Mouse (Mus musculus): ENCODE data around the gene Nfkbil1. TPM values are rescaled to one million over a fixed set of nuclear protein-coding genes. Genes with fewer than 3 reads are reported as not detected.

Gene Nfkbil1
- polyA plus RNA-seq, 1 experiment from 2014 or later = 4.1 TPM

DNA sequence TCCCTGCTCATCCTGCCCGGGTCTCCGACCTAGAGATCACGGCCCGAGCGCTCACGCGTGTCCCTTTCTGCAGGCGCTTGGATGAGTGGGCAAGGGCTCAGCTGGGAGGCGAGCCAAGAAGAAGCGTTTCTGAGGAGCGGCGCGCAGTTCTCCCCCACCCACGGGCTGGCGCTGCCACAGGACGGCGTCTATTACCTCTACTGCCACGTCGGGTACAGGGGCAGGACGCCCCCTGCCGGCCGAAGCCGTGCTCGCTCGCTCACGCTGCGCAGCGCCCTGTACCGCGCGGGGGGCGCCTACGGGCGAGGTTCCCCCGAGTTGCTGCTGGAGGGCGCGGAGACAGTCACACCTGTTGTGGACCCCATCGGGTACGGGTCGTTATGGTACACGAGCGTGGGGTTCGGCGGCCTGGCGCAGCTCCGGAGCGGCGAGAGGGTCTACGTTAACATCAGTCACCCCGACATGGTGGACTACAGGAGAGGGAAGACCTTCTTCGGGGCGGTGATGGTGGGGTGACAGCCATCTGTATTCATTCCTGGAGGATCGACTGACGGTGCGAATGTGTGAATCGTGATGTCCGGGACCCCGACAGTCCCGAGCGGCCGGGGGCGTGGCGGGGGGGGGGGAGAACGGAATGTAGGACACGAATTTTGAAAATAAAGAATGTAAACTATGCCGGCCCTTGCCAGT, 39.8 kb downstream of the Nfkbil1 start:
- H3K9me3 ChIP-seq (ENCODE audit: low read length) = no peaks in the 10 kb centered on the region
- no peaks in the 10 kb centered on the region; the same call in 1 of the 2 replicates for H3K36me3 ChIP-seq (replicated peaks; ENCODE audit: insufficient read depth, low read length)
- H3K27me3 ChIP-seq (ENCODE audit: insufficient read depth, low read length) = peaks cover 16% of the 10 kb centered on the region
- H3K27ac ChIP-seq (ENCODE audit: low read depth) = peak overlapping the region; percentile 78; the same call in 1 of the 2 replicates
- WGBS (ENCODE audit: insufficient replicate concordance) = 1% methylated on average over 57 of the region's 66 CpGs
- peaks cover 16% of the 10 kb centered on the region for H3K4me1 ChIP-seq (ENCODE audit: insufficient read depth)
- ATAC-seq = peak; percentile 82
- TF ChIP-seq EP300 (IDR thresholded peaks at IDR 0.05; ENCODE audit: low read depth) (no peak), CTCF (IDR thresholded peaks at IDR 0.05; ENCODE audit: low read depth) (peak; percentile 98)
- H3K4me3 ChIP-seq (ENCODE audit: low read depth, low read length) = peak overlapping the region; percentile 44
- peak; percentile 88 for DNase-seq
- H3K4me2 ChIP-seq (ENCODE audit: low read depth, low read length) = peak overlapping the region; percentile 80
- peak overlapping the region; percentile 35 for H3K9ac ChIP-seq (replicated peaks)

DNA sequence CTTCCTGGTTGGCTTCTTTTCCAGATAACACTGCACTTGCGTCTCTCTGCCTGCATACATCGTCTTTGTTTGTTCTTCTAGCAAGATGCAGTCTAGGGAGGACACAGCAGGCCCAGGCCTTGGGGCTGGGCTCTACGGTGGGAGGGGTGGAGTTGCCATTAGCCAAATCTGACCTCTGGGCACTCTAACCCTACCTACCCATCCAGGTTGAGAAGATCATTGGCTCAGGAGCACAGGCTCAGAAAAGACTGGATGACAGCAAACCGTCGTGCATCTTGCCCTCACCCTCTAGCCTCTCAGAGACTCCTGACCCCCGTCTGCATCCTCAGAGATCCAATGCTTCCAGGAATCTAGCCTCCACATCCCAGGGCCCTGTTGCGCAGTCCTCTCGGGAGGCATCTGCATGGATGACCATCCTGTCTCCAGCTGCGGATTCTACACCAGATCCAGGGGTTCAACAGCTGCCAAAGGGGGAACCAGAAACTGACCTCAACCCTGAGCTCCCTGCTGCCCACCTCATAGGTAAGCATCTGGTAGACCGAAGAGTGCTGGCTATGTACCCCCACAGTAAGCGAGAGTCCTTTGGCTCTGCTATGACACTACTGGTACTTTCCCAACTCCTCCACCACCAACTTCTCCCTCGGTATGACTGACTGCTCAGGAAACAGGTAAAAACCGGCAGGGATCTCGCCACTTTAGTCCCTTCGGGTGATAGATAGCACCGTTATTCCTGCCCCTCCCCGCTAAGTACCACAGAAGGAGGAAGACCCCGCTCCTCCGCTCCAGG, 40.6 kb downstream of the Nfkbil1 start:
- Histone ChIP-seq H3K9ac (replicated peaks) (peak overlapping the region; percentile 35), H3K27me3 (ENCODE audit: insufficient read depth, low read length) (peaks cover 13% of the 10 kb centered on the region), H3K27ac (ENCODE audit: low read depth) (peak overlapping the region; percentile 78), H3K4me1 (ENCODE audit: insufficient read depth) (peaks cover 16% of the 10 kb centered on the region), H3K4me3 (ENCODE audit: low read depth, low read length) (peak overlapping the region; percentile 44), H3K36me3 (replicated peaks; ENCODE audit: insufficient read depth, low read length) (no peaks in the 10 kb centered on the region; the same call in 1 of the 2 replicates), H3K9me3 (ENCODE audit: low read length) (no peaks in the 10 kb centered on the region), H3K4me2 (ENCODE audit: low read depth, low read length) (peak overlapping the region; percentile 80)
- no peak for DNase-seq
- 34% methylated on average over 19 of the region's 19 CpGs for WGBS (ENCODE audit: insufficient replicate concordance)
- TF ChIP-seq CTCF (IDR thresholded peaks at IDR 0.05; ENCODE audit: low read depth) = no peak
- TF ChIP-seq EP300 (IDR thresholded peaks at IDR 0.05; ENCODE audit: low read depth) = no peak
- peak; percentile 27; the same call in 1 of the 2 replicates for ATAC-seq

DNA sequence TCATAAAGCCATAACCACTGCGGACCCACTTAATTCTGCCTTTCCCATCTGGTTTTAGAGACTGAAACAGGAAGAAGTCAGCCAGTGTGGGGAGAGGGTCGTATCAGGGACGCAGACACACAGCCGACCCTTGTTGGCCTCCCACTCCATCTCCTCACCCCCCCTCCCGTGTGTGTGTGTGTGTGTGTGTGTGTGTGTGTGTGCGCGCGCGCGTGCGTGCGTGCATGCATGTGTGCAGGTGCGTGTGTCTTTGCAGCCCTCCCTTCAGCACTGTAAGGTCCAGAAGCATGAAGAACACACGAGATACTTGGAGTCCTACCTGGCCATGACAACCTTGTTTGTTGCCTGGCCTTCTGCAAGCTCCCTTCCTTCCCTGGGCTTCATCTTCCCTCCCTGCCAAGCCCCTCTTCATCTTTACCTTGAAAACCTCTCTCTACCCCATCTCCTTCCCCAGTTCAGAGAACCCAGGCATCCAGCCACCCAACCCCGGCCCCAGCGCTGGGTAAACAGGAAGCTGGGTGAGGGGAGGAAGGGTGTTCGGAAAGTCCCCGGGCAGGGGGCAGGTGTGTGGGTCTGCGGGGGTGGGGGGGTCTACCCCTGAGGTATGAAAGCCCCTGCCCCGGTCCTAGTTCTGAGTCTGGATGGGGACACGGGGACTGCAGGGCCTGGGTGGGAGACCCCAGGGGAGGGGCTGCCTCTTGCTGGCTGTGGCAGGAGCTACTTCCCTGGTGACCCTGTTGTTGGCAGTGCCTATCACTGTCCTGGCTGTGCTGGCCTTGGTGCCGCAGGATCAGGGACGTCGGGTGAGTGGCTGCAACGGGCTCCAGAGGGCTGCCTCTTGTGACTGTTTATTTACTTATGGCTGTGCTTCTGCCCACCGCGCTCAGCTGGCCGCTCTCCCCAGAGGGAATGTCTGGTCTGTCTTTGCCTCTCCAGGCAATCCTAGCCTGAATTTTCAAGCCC, 41.4 kb downstream of the Nfkbil1 start, which contains the start of gene Ltb:
Ltb (plus strand) TSS at position 559 of the 963 bp plus-strand sequence.
- no peak for DNase-seq
- H3K27ac ChIP-seq (ENCODE audit: low read depth) = peak within 1 kb of the TSS; percentile 78
- peak within 1 kb of the TSS; percentile 80 for H3K4me2 ChIP-seq (ENCODE audit: low read depth, low read length)
- WGBS (ENCODE audit: insufficient replicate concordance) = 33% methylated on average over 28 of the region's 28 CpGs
- no peaks in the 10 kb centered on the region for H3K9me3 ChIP-seq (ENCODE audit: low read length)
- no peak for ATAC-seq
- no peaks in the 10 kb centered on the region for H3K36me3 ChIP-seq (replicated peaks; ENCODE audit: insufficient read depth, low read length)
- H3K4me1 ChIP-seq (ENCODE audit: insufficient read depth) = peaks cover 20% of the 10 kb centered on the region
- peak within 1 kb of the TSS; percentile 44 for H3K4me3 ChIP-seq (ENCODE audit: low read depth, low read length)
- H3K27me3 ChIP-seq (ENCODE audit: insufficient read depth, low read length) = peaks cover 12% of the 10 kb centered on the region
- TF ChIP-seq CTCF (IDR thresholded peaks at IDR 0.05; ENCODE audit: low read depth) = no peak
- H3K9ac ChIP-seq (replicated peaks) = peak within 1 kb of the TSS; percentile 35

DNA sequence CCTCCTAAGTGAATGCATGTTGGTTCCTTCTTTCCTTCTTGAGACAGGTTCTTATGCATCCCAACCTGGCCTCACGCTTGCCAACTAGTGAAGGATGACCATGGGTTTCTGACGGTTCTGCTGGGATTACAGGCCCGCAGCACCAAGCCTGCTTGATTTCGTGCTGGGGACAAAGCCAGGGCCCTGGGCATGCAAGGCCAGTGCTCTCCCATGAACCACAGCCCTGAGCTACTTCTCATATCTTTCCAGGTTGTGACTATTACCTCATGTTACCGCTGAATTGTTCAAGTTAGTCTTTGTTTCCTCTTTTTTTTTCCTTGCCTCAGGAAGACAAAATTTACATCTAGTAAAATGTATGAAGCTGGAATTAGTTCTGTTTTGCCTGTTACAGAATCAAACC, 42.7 kb downstream of the Nfkbil1 start:
- TF ChIP-seq EP300 (IDR thresholded peaks at IDR 0.05; ENCODE audit: low read depth) = no peak
- TF ChIP-seq CTCF (IDR thresholded peaks at IDR 0.05; ENCODE audit: low read depth) = no peak
- Histone ChIP-seq H3K4me3 (ENCODE audit: low read depth, low read length) (no peak overlapping the region), H3K4me2 (ENCODE audit: low read depth, low read length) (no peak overlapping the region), H3K9me3 (ENCODE audit: low read length) (no peaks in the 10 kb centered on the region), H3K9ac (replicated peaks) (no peak overlapping the region), H3K4me1 (ENCODE audit: insufficient read depth) (peaks cover 20% of the 10 kb centered on the region), H3K27me3 (ENCODE audit: insufficient read depth, low read length) (peaks cover 12% of the 10 kb centered on the region), H3K27ac (ENCODE audit: low read depth) (peak overlapping the region; percentile 75), H3K36me3 (replicated peaks; ENCODE audit: insufficient read depth, low read length) (no peaks in the 10 kb centered on the region)
- WGBS (ENCODE audit: insufficient replicate concordance) = 52% methylated on average over 5 of the region's 5 CpGs
- no peak for ATAC-seq
- no peak for DNase-seq

DNA sequence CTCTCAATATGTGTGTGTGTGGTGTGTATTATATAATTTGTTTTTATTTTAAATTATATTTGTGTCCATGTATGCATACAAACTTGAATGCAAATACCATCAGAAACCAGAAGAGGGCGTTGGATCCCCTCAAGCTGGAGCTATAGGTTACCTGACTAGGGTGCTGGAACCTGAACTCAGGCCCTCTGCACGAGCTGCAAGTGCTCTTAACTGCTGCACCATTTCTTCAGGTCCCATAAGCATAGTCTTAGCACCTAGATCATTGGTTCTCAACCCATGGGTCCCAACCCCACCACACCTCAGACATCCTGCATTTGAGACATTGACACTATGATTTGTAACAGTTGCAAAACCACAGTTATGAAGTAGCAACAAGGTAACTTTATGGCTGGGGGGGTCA, 43.9 kb downstream of the Nfkbil1 start:
- Histone ChIP-seq H3K27me3 (ENCODE audit: insufficient read depth, low read length) (peaks cover 12% of the 10 kb centered on the region), H3K9me3 (ENCODE audit: low read length) (no peaks in the 10 kb centered on the region), H3K36me3 (replicated peaks; ENCODE audit: insufficient read depth, low read length) (no peaks in the 10 kb centered on the region), H3K27ac (ENCODE audit: low read depth) (0 out of 2 replicates have a peak overlapping the region, but pooled peaks have one; percentile 24), H3K9ac (replicated peaks) (no peak overlapping the region), H3K4me3 (ENCODE audit: low read depth, low read length) (no peak overlapping the region), H3K4me1 (ENCODE audit: insufficient read depth) (peaks cover 20% of the 10 kb centered on the region), H3K4me2 (ENCODE audit: low read depth, low read length) (no peak overlapping the region)
- WGBS (ENCODE audit: insufficient replicate concordance) = 51% methylated on average over 2 of the region's 2 CpGs
- TF ChIP-seq EP300 (IDR thresholded peaks at IDR 0.05; ENCODE audit: low read depth) (no peak), CTCF (IDR thresholded peaks at IDR 0.05; ENCODE audit: low read depth) (peak; percentile 25)
- DNase-seq (no peak), ATAC-seq (no peak)

Measured in liver, postnatal 0 days (tissue).